Mouse (Mus musculus): ENCODE results near the gene Gpsm1.

- TF ChIP-seq POLR2A (IDR thresholded peaks at IDR 0.05; ENCODE audit: control insufficient read depth, extremely low read depth, insufficient read depth, low read length, poor library complexity): no peak
- TF ChIP-seq CTCF (IDR thresholded peaks at IDR 0.05; ENCODE audit: borderline replicate concordance, control insufficient read depth, extremely low read depth, insufficient read depth, low read length, poor library complexity): no peak
These were observed 16.0 kb upstream of the Gpsm1 start for GRCm38 (mm10) chr2:26299336-26299735.

Data from thymus, adult 2 months (tissue).